28 mouse cellular contexts compared by ENCODE assay signal in genomic region chr5:77113773-77114172, GRCm38 (mm10). TPM values are rescaled to one million over a fixed set of nuclear protein-coding genes. Genes with fewer than 3 reads are reported as not detected.
A peak's percentile ranks its signal among the peaks of the same experiment; 100 is the strongest.
DNase-seq lines count a peak whose midpoint lies in the region; ATAC-seq lines count a peak whose summit lies in the region.
"Had no signal": no experiment of that assay in that cellular context is flagged by ENCODE, and none has a peak within 500 bp of the region (broad histone marks: within the 10 kb centered on the region; RNA-seq: fewer than 3 reads in every experiment).

No protein-coding gene starts in this region.

- H3K9me3 ChIP-seq in heart, embryonic 10.5 days = no peaks in the 10 kb centered on the region
- no peaks in the 10 kb centered on the region for H3K9me3 ChIP-seq in heart, embryonic 15.5 days (replicated peaks)
- H3K9me3 ChIP-seq in midbrain, embryonic 11.5 days (ENCODE audit: control insufficient read depth, low read length) = no peaks in the 10 kb centered on the region
- no peaks in the 10 kb centered on the region for H3K9me3 ChIP-seq in midbrain, embryonic 14.5 days (ENCODE audit: control insufficient read depth, low read length)
- H3K9me3 ChIP-seq in neural tube, embryonic 15.5 days (replicated peaks) = no peaks in the 10 kb centered on the region
- H3K9me3 ChIP-seq: forebrain, embryonic 12.5 days; hindbrain, embryonic 12.5 days; limb, embryonic 10.5 days; limb, embryonic 15.5 days; liver, embryonic 13.5 days; midbrain, embryonic 12.5 days had no signal

- H3K4me3 ChIP-seq in heart, embryonic 10.5 days = peak overlapping the region; percentile 58
- peak overlapping the region; percentile 51 for H3K4me3 ChIP-seq in heart, embryonic 15.5 days
- H3K4me3 ChIP-seq in midbrain, embryonic 11.5 days (ENCODE audit: low read depth, low read length) = no peak overlapping the region
- no peak overlapping the region for H3K4me3 ChIP-seq in midbrain, embryonic 14.5 days (replicated peaks; ENCODE audit: low read depth, low read length)
- H3K4me3 ChIP-seq in neural tube, embryonic 15.5 days (replicated peaks) = peak overlapping the region; percentile 25; the same call in 1 of the 2 replicates
- H3K4me3 ChIP-seq: forebrain, embryonic 12.5 days; hindbrain, embryonic 12.5 days; limb, embryonic 10.5 days; limb, embryonic 15.5 days; liver, embryonic 13.5 days; midbrain, embryonic 12.5 days had no signal

- intact Hi-C loops in heart, postnatal 10 days (cut with DNase I) = loop anchor here (2.0 kb wide), 1 partner anchor 19 kb away; no protein-coding TSS in a partner anchor

- no peaks in the 10 kb centered on the region for H3K27me3 ChIP-seq in heart, embryonic 10.5 days (ENCODE audit: insufficient read depth, poor library complexity, severe bottlenecking)
- H3K27me3 ChIP-seq in heart, embryonic 15.5 days = no peaks in the 10 kb centered on the region
- H3K27me3 ChIP-seq in midbrain, embryonic 11.5 days (ENCODE audit: control insufficient read depth, insufficient read depth, low read length) = peaks cover 46% of the 10 kb centered on the region
- H3K27me3 ChIP-seq in midbrain, embryonic 14.5 days (ENCODE audit: control insufficient read depth, insufficient read depth, low read length) = peaks cover 40% of the 10 kb centered on the region
- H3K27me3 ChIP-seq in neural tube, embryonic 15.5 days (replicated peaks) = no peaks in the 10 kb centered on the region
- H3K27me3 ChIP-seq: hindbrain, embryonic 12.5 days; limb, embryonic 15.5 days had no signal

- H3K27ac ChIP-seq in heart, embryonic 10.5 days = peak overlapping the region; percentile 91
- peak overlapping the region; percentile 98 for H3K27ac ChIP-seq in heart, embryonic 15.5 days
- H3K27ac ChIP-seq in midbrain, embryonic 11.5 days (ENCODE audit: low read depth, low read length) = no peak overlapping the region
- no peak overlapping the region for H3K27ac ChIP-seq in midbrain, embryonic 14.5 days (replicated peaks; ENCODE audit: low read depth, low read length)
- peak overlapping the region; percentile 80 for H3K27ac ChIP-seq in neural tube, embryonic 15.5 days (replicated peaks)
- H3K27ac ChIP-seq: forebrain, embryonic 12.5 days; hindbrain, embryonic 12.5 days; kidney, postnatal 0 days; limb, embryonic 15.5 days; liver, embryonic 13.5 days; midbrain, embryonic 12.5 days had no signal

- H3K4me1 ChIP-seq in heart, embryonic 10.5 days = peaks cover 38% of the 10 kb centered on the region
- H3K4me1 ChIP-seq in heart, embryonic 15.5 days (replicated peaks) = peaks cover 32% of the 10 kb centered on the region
- H3K4me1 ChIP-seq in midbrain, embryonic 11.5 days (ENCODE audit: control insufficient read depth, insufficient read depth, low read length) = no peaks in the 10 kb centered on the region
- H3K4me1 ChIP-seq in midbrain, embryonic 14.5 days (ENCODE audit: control insufficient read depth, insufficient read depth, low read length) = peaks cover 8% of the 10 kb centered on the region; the same call in 1 of the 2 replicates
- H3K4me1 ChIP-seq in neural tube, embryonic 15.5 days = peaks cover 15% of the 10 kb centered on the region; the same call in 1 of the 2 replicates

- no peak for ATAC-seq in heart, embryonic 15.5 days (replicated peaks; ENCODE audit: insufficient number of reproducible peaks, insufficient read depth, low FRiP score, low read depth)
- no peak for ATAC-seq in midbrain, embryonic 11.5 days (ENCODE audit: low FRiP score)
- ATAC-seq in midbrain, embryonic 14.5 days (ENCODE audit: low FRiP score, low TSS enrichment) = no peak
- ATAC-seq in neural tube, embryonic 15.5 days (ENCODE audit: low FRiP score) = no peak
- ATAC-seq in erythroblast, adult 5-6 weeks (replicated peaks; ENCODE audit: low FRiP score, poor library complexity, severe bottlenecking) = no peak
- ATAC-seq: hindbrain, postnatal 0 days; intestine, embryonic 16.5 days had no signal

- H3K9ac ChIP-seq in heart, embryonic 15.5 days = peak overlapping the region; percentile 61; the same call in 1 of the 2 replicates
- H3K9ac ChIP-seq in midbrain, embryonic 11.5 days (ENCODE audit: low read length) = no peak overlapping the region
- H3K9ac ChIP-seq in midbrain, embryonic 14.5 days (replicated peaks; ENCODE audit: low read length) = no peak overlapping the region
- 0 out of 2 replicates have a peak overlapping the region, but pooled peaks have one; percentile 32 for H3K9ac ChIP-seq in neural tube, embryonic 15.5 days (replicated peaks)
- H3K9ac ChIP-seq: forebrain, embryonic 12.5 days; forebrain, postnatal 0 days; hindbrain, embryonic 12.5 days; limb, embryonic 15.5 days; liver, embryonic 13.5 days; midbrain, embryonic 12.5 days had no signal

- H3K36me3 ChIP-seq in heart, embryonic 10.5 days = peaks cover 6% of the 10 kb centered on the region; the same call in 1 of the 2 replicates
- H3K36me3 ChIP-seq in heart, embryonic 15.5 days = 0 out of 2 replicates have a peak, but pooled peaks cover 4% of the 10 kb centered on the region
- H3K36me3 ChIP-seq in midbrain, embryonic 11.5 days (ENCODE audit: control insufficient read depth, insufficient read depth, low read length) = no peaks in the 10 kb centered on the region
- H3K36me3 ChIP-seq in midbrain, embryonic 14.5 days (ENCODE audit: control insufficient read depth, insufficient read depth, low read length) = no peaks in the 10 kb centered on the region
- H3K36me3 ChIP-seq in neural tube, embryonic 15.5 days = no peaks in the 10 kb centered on the region
- H3K36me3 ChIP-seq: forebrain, embryonic 12.5 days; hindbrain, embryonic 12.5 days; limb, embryonic 10.5 days; limb, embryonic 15.5 days; liver, embryonic 13.5 days; midbrain, embryonic 12.5 days had no signal

- DNase-seq in heart, embryonic 10.5 days (ENCODE audit: low spot score) = no peak
- DNase-seq in heart, postnatal 10 days = no peak
- no peak for DNase-seq in heart, adult 8-10 months (ENCODE audit: low spot score)
- DNase-seq in midbrain, embryonic 11.5 days (ENCODE audit: low spot score, missing footprints) = peak; percentile 81
- no peak for DNase-seq in midbrain, embryonic 14.5 days
- DNase-seq: adrenal gland, postnatal 25 days; cerebellum, adult 11-12 months; cerebellum, postnatal 14 days; forebrain, postnatal 0 days; kidney, adult 8-10 months; layer of hippocampus, adult 9-11 months; liver, embryonic 13.5 days; lung, adult 18-20 months; right cerebral cortex, adult 18-20 months; spleen, adult 18-20 months; thymus, adult 18-20 months; thymus, postnatal 25 days had no signal

- 39% methylated on average over 3 of the region's 3 CpGs for WGBS in heart, embryonic 10.5 days
- WGBS in heart, embryonic 15.5 days = 51% methylated on average over 3 of the region's 3 CpGs
- WGBS in midbrain, embryonic 11.5 days = 86% methylated on average over 3 of the region's 3 CpGs
- 81% methylated on average over 3 of the region's 3 CpGs for WGBS in midbrain, embryonic 14.5 days
- 78% methylated on average over 3 of the region's 3 CpGs for WGBS in neural tube, embryonic 15.5 days

- peak overlapping the region; percentile 61 for H3K4me2 ChIP-seq in heart, embryonic 15.5 days
- H3K4me2 ChIP-seq in midbrain, embryonic 11.5 days = no peak overlapping the region
- no peak overlapping the region for H3K4me2 ChIP-seq in midbrain, embryonic 14.5 days (ENCODE audit: low read length)
- peak overlapping the region; percentile 45 for H3K4me2 ChIP-seq in neural tube, embryonic 15.5 days
- H3K4me2 ChIP-seq: hindbrain, embryonic 12.5 days; limb, embryonic 15.5 days; liver, embryonic 13.5 days; midbrain, embryonic 12.5 days had no signal

RNA-seq across cellular contexts. Expression of gene Hopx, which starts 1.1 kb away (rescaled TPM):
- polyA plus RNA-seq in heart, embryonic 10.5 days (2016; fragmentation: Nextera tagmentation; extraction: Ambion mirVana) = 6.7 and 11.5 TPM in 2 replicates
- total RNA-seq in heart, postnatal 10 days (2021) = 100 to 1,000 TPM; 498 to 553 TPM
- polyA plus RNA-seq in heart, embryonic 15.5 days (2015; fragmentation: Nextera tagmentation; extraction: Ambion mirVana) = 16.0 and 23.6 TPM in 2 replicates
- 100 to 1,000 TPM; 354 to 475 (median 429) TPM for total RNA-seq in heart, adult 8-10 months (2022)
- polyA plus RNA-seq in midbrain, embryonic 11.5 days (2014; fragmentation: Nextera tagmentation; extraction: Ambion mirVana) = 0.37 TPM in 1 of 2 replicates, not detected in the other
- 0.82 and 0.93 TPM in 2 replicates for polyA plus RNA-seq in midbrain, embryonic 14.5 days (2014; fragmentation: Nextera tagmentation; extraction: Ambion mirVana)
- 10.9 and 12.2 TPM in 2 replicates for polyA plus RNA-seq in neural tube, embryonic 15.5 days (2015; fragmentation: Nextera tagmentation; extraction: Ambion mirVana)
- 11.3 TPM in 1 of 2 replicates, not detected in the other for total RNA-seq in erythroblast, adult 5-6 weeks (2015; ENCODE audit: low replicate concordance)
- 3.3 and 6.4 TPM in 2 replicates for total RNA-seq in erythroblast, adult 5-6 weeks (2017; ENCODE audit: low replicate concordance)
- polyA plus RNA-seq: limb, embryonic 10.5 days; midbrain, embryonic 12.5 days had no signal

Comparison
In these comparisons a context has a peak if more than half of its experiments do, and no peak if none do; other contexts are left out.
1. H3K27ac ChIP-seq: peak in heart, embryonic 10.5 days (single experiment), heart, embryonic 15.5 days (single experiment) and neural tube, embryonic 15.5 days (single experiment); none in midbrain, embryonic 11.5 days (single experiment) and midbrain, embryonic 14.5 days (single experiment).
2. H3K4me3 ChIP-seq: peak in heart, embryonic 10.5 days (single experiment), heart, embryonic 15.5 days (single experiment) and neural tube, embryonic 15.5 days (single experiment); none in midbrain, embryonic 11.5 days (single experiment) and midbrain, embryonic 14.5 days (single experiment).
3. H3K4me2 ChIP-seq: peak in heart, embryonic 15.5 days (single experiment) and neural tube, embryonic 15.5 days (single experiment); none in midbrain, embryonic 11.5 days (single experiment) and midbrain, embryonic 14.5 days (single experiment).
4. H3K9ac ChIP-seq: peak in heart, embryonic 15.5 days (single experiment) and neural tube, embryonic 15.5 days (single experiment); none in midbrain, embryonic 11.5 days (single experiment) and midbrain, embryonic 14.5 days (single experiment).